Mouse (Mus musculus): ENCODE results near the gene Rnf208. TPM values are rescaled to one million over a fixed set of nuclear protein-coding genes. Genes with fewer than 3 reads are reported as not detected.
"Not testable (repeated sequence)": the region's sequence is repeated elsewhere in the genome, so short reads cannot be mapped to it uniquely, and the experiment has no call there.

The Rnf208 gene
- polyA plus RNA-seq, 1 experiment from 2014 or later = 4.3 TPM

GRCm38 (mm10) chr2:25252331-25252730 is 10.3 kb downstream of the Rnf208 start:
- Histone ChIP-seq H3K4me2 (no peak overlapping the region), H3K9ac (no peak overlapping the region), H3K27me3 (no peaks in the 10 kb centered on the region), H3K36me3 (peaks cover 42% of the 10 kb centered on the region), H3K4me3 (no peak overlapping the region), H3K9me3 (replicated peaks) (no peaks in the 10 kb centered on the region), H3K27ac (no peak overlapping the region), H3K4me1 (replicated peaks) (peaks cover 16% of the 10 kb centered on the region)
- WGBS = 83% methylated on average over 1 of the region's 1 CpGs
- ATAC-seq (replicated peaks; ENCODE audit: insufficient number of reproducible peaks, insufficient read depth, low FRiP score, low read depth) = no peak

- Histone ChIP-seq H3K27me3 (no peaks in the 10 kb centered on the region), H3K27ac (peak within 1 kb of the TSS; percentile 80), H3K36me3 (peaks cover 19% of the 10 kb centered on the region), H3K9me3 (replicated peaks) (no peaks in the 10 kb centered on the region), H3K4me2 (peak within 1 kb of the TSS; percentile 91), H3K4me3 (peak within 1 kb of the TSS; percentile 81), H3K4me1 (replicated peaks) (peaks cover 16% of the 10 kb centered on the region), H3K9ac (peak within 1 kb of the TSS; percentile 81)
- WGBS = under 1% methylated on average over 39 of the region's 39 CpGs
- ATAC-seq (replicated peaks; ENCODE audit: insufficient number of reproducible peaks, insufficient read depth, low FRiP score, low read depth) = peak; percentile 83
Observed at GRCm38 (mm10) chr2:25255284-25255779, 13.3 kb downstream of the Rnf208 start, which contains the start of gene Tmem203. Gene Tmem203 (plus strand): TSS chr2:25255439.

GRCm38 (mm10) chr2:25256443-25257109 is 14.5 kb downstream of the Rnf208 start:
- H3K27ac ChIP-seq; ATAC-seq (replicated peaks; ENCODE audit: insufficient number of reproducible peaks, insufficient read depth, low FRiP score, low read depth); H3K27me3 ChIP-seq; H3K9me3 ChIP-seq (replicated peaks): not testable (repeated sequence)
- Histone ChIP-seq H3K4me3 (peak overlapping the region; percentile 81), H3K9ac (peak overlapping the region; percentile 81), H3K36me3 (peaks cover 10% of the 10 kb centered on the region), H3K4me1 (replicated peaks) (peaks cover 16% of the 10 kb centered on the region), H3K4me2 (peak overlapping the region; percentile 91)
- WGBS = 56% methylated on average over 12 of the region's 12 CpGs

- H3K4me3 ChIP-seq; H3K9me3 ChIP-seq (replicated peaks); ATAC-seq (replicated peaks; ENCODE audit: insufficient number of reproducible peaks, insufficient read depth, low FRiP score, low read depth); H3K36me3 ChIP-seq; H3K9ac ChIP-seq; H3K4me2 ChIP-seq; H3K27me3 ChIP-seq; H3K27ac ChIP-seq: not testable (repeated sequence)
- peaks cover 20% of the 10 kb centered on the region for H3K4me1 ChIP-seq (replicated peaks)
- 86% methylated on average over 5 of the region's 5 CpGs for WGBS
Observed at GRCm38 (mm10) chr2:25257250-25257649, 15.2 kb downstream of the Rnf208 start.

- 66% methylated on average over 2 of the region's 2 CpGs for WGBS
- H3K9ac ChIP-seq = no peak overlapping the region
Observed at GRCm38 (mm10) chr2:25258887-25259286, 16.8 kb downstream of the Rnf208 start.

GRCm38 (mm10) chr2:25261870-25262269 is 19.8 kb downstream of the Rnf208 start:
- Histone ChIP-seq H3K9ac (peak overlapping the region; percentile 37; the same call in 1 of the 2 replicates), H3K36me3 (no peaks in the 10 kb centered on the region), H3K9me3 (replicated peaks) (no peaks in the 10 kb centered on the region), H3K4me1 (replicated peaks) (peaks cover 42% of the 10 kb centered on the region), H3K27ac (peak overlapping the region; percentile 46), H3K27me3 (peaks cover 15% of the 10 kb centered on the region), H3K4me2 (peak overlapping the region; percentile 100), H3K4me3 (peak overlapping the region; percentile 91)
- 41% methylated on average over 12 of the region's 12 CpGs for WGBS
- ATAC-seq (replicated peaks; ENCODE audit: insufficient number of reproducible peaks, insufficient read depth, low FRiP score, low read depth) = no peak

More at GRCm38 (mm10) chr2:25258887-25259286, 16.8 kb downstream of the Rnf208 start:
- H3K36me3 ChIP-seq = no peaks in the 10 kb centered on the region
- H3K4me3 ChIP-seq = no peak overlapping the region
- H3K27ac ChIP-seq = no peak overlapping the region
- no peaks in the 10 kb centered on the region for H3K9me3 ChIP-seq (replicated peaks)
- H3K4me2 ChIP-seq = no peak overlapping the region
- no peak for ATAC-seq (replicated peaks; ENCODE audit: insufficient number of reproducible peaks, insufficient read depth, low FRiP score, low read depth)
- peaks cover 8% of the 10 kb centered on the region for H3K27me3 ChIP-seq
- H3K4me1 ChIP-seq (replicated peaks) = peaks cover 32% of the 10 kb centered on the region

- peak within 1 kb of the TSS; percentile 67 for H3K9ac ChIP-seq
- peak within 1 kb of the TSS; percentile 91 for H3K4me3 ChIP-seq
- peak within 1 kb of the TSS; percentile 100 for H3K4me2 ChIP-seq
- peak; percentile 98 for ATAC-seq (replicated peaks; ENCODE audit: insufficient number of reproducible peaks, insufficient read depth, low FRiP score, low read depth)
- H3K27me3 ChIP-seq = peaks cover 15% of the 10 kb centered on the region
- no peaks in the 10 kb centered on the region for H3K9me3 ChIP-seq (replicated peaks)
- H3K4me1 ChIP-seq (replicated peaks) = peaks cover 46% of the 10 kb centered on the region
- WGBS = under 1% methylated on average over 39 of the region's 39 CpGs
- H3K27ac ChIP-seq = peak within 1 kb of the TSS; percentile 46
- H3K36me3 ChIP-seq = no peaks in the 10 kb centered on the region
Observed at GRCm38 (mm10) chr2:25262291-25262767, 20.3 kb downstream of the Rnf208 start, which contains the start of gene Tprn. Gene Tprn (plus strand): TSS chr2:25262618.

- Histone ChIP-seq H3K9me3 (replicated peaks) (no peaks in the 10 kb centered on the region), H3K4me1 (replicated peaks) (peaks cover 50% of the 10 kb centered on the region), H3K27me3 (peaks cover 15% of the 10 kb centered on the region), H3K4me3 (peak overlapping the region; percentile 91), H3K9ac (peak overlapping the region; percentile 67), H3K4me2 (peak overlapping the region; percentile 100), H3K36me3 (no peaks in the 10 kb centered on the region), H3K27ac (peak overlapping the region; percentile 44; the same call in 1 of the 2 replicates)
- ATAC-seq (replicated peaks; ENCODE audit: insufficient number of reproducible peaks, insufficient read depth, low FRiP score, low read depth) = peak; percentile 18
- WGBS = under 1% methylated on average over 82 of the region's 82 CpGs
Observed at GRCm38 (mm10) chr2:25262795-25263622, 21.0 kb downstream of the Rnf208 start.

- H3K27me3 ChIP-seq = peaks cover 15% of the 10 kb centered on the region
- no peak overlapping the region for H3K27ac ChIP-seq
- no peaks in the 10 kb centered on the region for H3K36me3 ChIP-seq
- H3K9me3 ChIP-seq (replicated peaks) = no peaks in the 10 kb centered on the region
- H3K4me1 ChIP-seq (replicated peaks) = peaks cover 50% of the 10 kb centered on the region
- 20% methylated on average over 12 of the region's 12 CpGs for WGBS
- peak overlapping the region; percentile 67 for H3K9ac ChIP-seq
- H3K4me3 ChIP-seq = peak overlapping the region; percentile 91
- peak overlapping the region; percentile 100 for H3K4me2 ChIP-seq
- ATAC-seq (replicated peaks; ENCODE audit: insufficient number of reproducible peaks, insufficient read depth, low FRiP score, low read depth) = no peak
Observed at GRCm38 (mm10) chr2:25263623-25264285, 21.7 kb downstream of the Rnf208 start.

GRCm38 (mm10) chr2:25264286-25264660 is 22.2 kb downstream of the Rnf208 start:
- peak overlapping the region; percentile 67; the same call in 1 of the 2 replicates for H3K9ac ChIP-seq
- H3K4me1 ChIP-seq (replicated peaks) = peaks cover 50% of the 10 kb centered on the region
- H3K27ac ChIP-seq = no peak overlapping the region
- H3K4me3 ChIP-seq = no peak overlapping the region
- H3K4me2 ChIP-seq = peak overlapping the region; percentile 100
- H3K36me3 ChIP-seq = peaks cover 1% of the 10 kb centered on the region; the same call in 1 of the 2 replicates
- peaks cover 15% of the 10 kb centered on the region for H3K27me3 ChIP-seq
- no peak for ATAC-seq (replicated peaks; ENCODE audit: insufficient number of reproducible peaks, insufficient read depth, low FRiP score, low read depth)
- no peaks in the 10 kb centered on the region for H3K9me3 ChIP-seq (replicated peaks)
- WGBS = 75% methylated on average over 5 of the region's 5 CpGs

Measured in heart, embryonic 15.5 days (tissue).